Mouse (Mus musculus) myocyte (in vitro differentiated cells): ENCODE measurements around the gene Slit3. TPM values are rescaled to one million over a fixed set of nuclear protein-coding genes. Genes with fewer than 3 reads are reported as not detected.

Source experiments
- H3K27me3 ChIP-seq: one replicate; pipeline ENCODE4 v1.6.1; 2011; ENCODE audit not compliant: control insufficient read depth, insufficient read depth, insufficient read length
- H3K36me3 ChIP-seq: one replicate; pipeline ENCODE4 v1.6.1; 2011; ENCODE audit not compliant: control insufficient read depth, insufficient read depth
- H3K4me2 ChIP-seq: one replicate; pipeline ENCODE4 v1.6.1; 2011; ENCODE audit warnings: low read depth, control low read depth
- H3K4me3 ChIP-seq: one replicate; pipeline ENCODE4 v1.5.1; 2011; ENCODE audit warnings: mild to moderate bottlenecking, control low read depth, moderate library complexity
- H3K79me2 ChIP-seq: one replicate; pipeline ENCODE4 v1.6.1; 2011; ENCODE audit not compliant: control insufficient read depth, insufficient read depth
- H3ac ChIP-seq: one replicate; pipeline ENCODE4 v1.6.1; 2011; ENCODE audit not compliant: control insufficient read depth, insufficient read length
- CEBPB ChIP-seq: IDR thresholded peaks from 2 replicates; pipeline ENCODE4 v1.6.1; 2011; ENCODE audit warnings: mild to moderate bottlenecking, moderate library complexity; ENCODE audit not compliant: poor library complexity, insufficient read depth, severe bottlenecking
- E2F4 ChIP-seq: IDR thresholded peaks from one replicate; pipeline ENCODE4 v1.6.1; 2011; ENCODE audit warnings: mild to moderate bottlenecking, control low read depth, moderate library complexity; ENCODE audit not compliant: insufficient read depth
- MAX ChIP-seq: IDR thresholded peaks from one replicate; pipeline ENCODE4 v1.6.1; 2011; ENCODE audit warnings: low read depth, mild to moderate bottlenecking, control low read depth
- MYOD1 ChIP-seq, 3 experiments: IDR thresholded peaks; one replicate each; pipeline ENCODE4 v1.6.1; 2011; ENCODE audit warnings: control low read depth in 2 of 3, low read depth in 2 of 3, mild to moderate bottlenecking in 2 of 3, moderate library complexity in 1 of 3; ENCODE audit not compliant: insufficient read length in 2 of 3, control insufficient read depth in 1 of 3
- MYOG ChIP-seq, 3 experiments: IDR thresholded peaks; one replicate each; pipeline ENCODE4 v1.6.1; 2011; ENCODE audit warnings: control low read depth in 2 of 3, low read depth in 2 of 3, mild to moderate bottlenecking in 2 of 3; ENCODE audit not compliant: insufficient read length in 2 of 3, control insufficient read depth in 1 of 3, insufficient read depth in 1 of 3
- POLR2A ChIP-seq: IDR thresholded peaks from one replicate; pipeline ENCODE4 v1.6.1; 2011; ENCODE audit warnings: low read depth, mild to moderate bottlenecking, control low read depth, moderate library complexity; ENCODE audit not compliant: insufficient read length
- POLR2AphosphoS2 ChIP-seq: IDR thresholded peaks from one replicate; pipeline ENCODE4 v1.6.1; 2011; ENCODE audit warnings: low read depth, control low read depth; ENCODE audit not compliant: insufficient read length
- REST ChIP-seq: IDR thresholded peaks from one replicate; pipeline ENCODE4 v1.6.1; 2011; ENCODE audit warnings: mild to moderate bottlenecking, control low read depth, moderate library complexity; ENCODE audit not compliant: insufficient read depth, insufficient read length
- SRF ChIP-seq: IDR thresholded peaks from one replicate; pipeline ENCODE4 v1.6.1; 2011; ENCODE audit warnings: low read depth; ENCODE audit not compliant: control insufficient read depth, insufficient read length
- TCF12 ChIP-seq: IDR thresholded peaks from one replicate; pipeline ENCODE4 v1.6.1; 2011; ENCODE audit warnings: mild to moderate bottlenecking, control low read depth; ENCODE audit not compliant: poor library complexity, insufficient read depth, severe bottlenecking
- TCF3 ChIP-seq: IDR thresholded peaks from one replicate; pipeline ENCODE4 v1.6.1; 2011; ENCODE audit warnings: low read depth, control low read depth; ENCODE audit not compliant: insufficient read length
- USF1 ChIP-seq: IDR thresholded peaks from one replicate; pipeline ENCODE4 v1.6.1; 2011; ENCODE audit warnings: low read depth, mild to moderate bottlenecking, control low read depth, moderate library complexity
- polyA plus RNA-seq: library from polyadenylated mRNA; unstranded; fragments of >200 nt; fragmentation: generic; extraction: Trizol; gene quantifications from one replicate; pipeline ENCODE4 v1.2.1, GENCODE M21; 2012; ENCODE audit warnings: missing spikeins

Gene Slit3
- polyA plus RNA-seq, 1 experiment, result not detected

- Histone ChIP-seq H3K4me2 (no peak overlapping the region), H3K36me3 (no peaks in the 10 kb centered on the region), H3ac (no peak overlapping the region), H3K79me2 (no peaks in the 10 kb centered on the region), H3K27me3 (peaks cover 6% of the 10 kb centered on the region), H3K4me3 (no peak overlapping the region)
- no peak for TF ChIP-seq MAX
- no peak for TF ChIP-seq MYOD1 (IDR thresholded peaks at IDR 0.05; ENCODE audit: control insufficient read depth in 1 of 3, insufficient read length in 2 of 3, low read depth in 2 of 3)
- TF ChIP-seq TCF12, result no peak
- no peak for TF ChIP-seq SRF
- no peak for TF ChIP-seq CEBPB
- no peak for TF ChIP-seq POLR2AphosphoS2
- TF ChIP-seq USF1, result no peak
Observed at GRCm38 (mm10) chr11:35565322-35565721, 444.3 kb downstream of the Slit3 start.

- TF ChIP-seq POLR2A (no peak), USF1 (no peak), CEBPB (no peak), TCF3 (no peak), POLR2AphosphoS2 (no peak), MYOD1 (IDR thresholded peaks at IDR 0.05; ENCODE audit: control insufficient read depth in 1 of 3, insufficient read length in 2 of 3, low read depth in 2 of 3) (no peak)
- no peak overlapping the region for H3K4me3 ChIP-seq
- peaks cover 1% of the 10 kb centered on the region for H3K27me3 ChIP-seq
- no peaks in the 10 kb centered on the region for H3K79me2 ChIP-seq
- no peak overlapping the region for H3K4me2 ChIP-seq
- H3K36me3 ChIP-seq, result no peaks in the 10 kb centered on the region
- H3ac ChIP-seq, result no peak overlapping the region
Observed at GRCm38 (mm10) chr11:35566686-35567085, 445.7 kb downstream of the Slit3 start.

DNA sequence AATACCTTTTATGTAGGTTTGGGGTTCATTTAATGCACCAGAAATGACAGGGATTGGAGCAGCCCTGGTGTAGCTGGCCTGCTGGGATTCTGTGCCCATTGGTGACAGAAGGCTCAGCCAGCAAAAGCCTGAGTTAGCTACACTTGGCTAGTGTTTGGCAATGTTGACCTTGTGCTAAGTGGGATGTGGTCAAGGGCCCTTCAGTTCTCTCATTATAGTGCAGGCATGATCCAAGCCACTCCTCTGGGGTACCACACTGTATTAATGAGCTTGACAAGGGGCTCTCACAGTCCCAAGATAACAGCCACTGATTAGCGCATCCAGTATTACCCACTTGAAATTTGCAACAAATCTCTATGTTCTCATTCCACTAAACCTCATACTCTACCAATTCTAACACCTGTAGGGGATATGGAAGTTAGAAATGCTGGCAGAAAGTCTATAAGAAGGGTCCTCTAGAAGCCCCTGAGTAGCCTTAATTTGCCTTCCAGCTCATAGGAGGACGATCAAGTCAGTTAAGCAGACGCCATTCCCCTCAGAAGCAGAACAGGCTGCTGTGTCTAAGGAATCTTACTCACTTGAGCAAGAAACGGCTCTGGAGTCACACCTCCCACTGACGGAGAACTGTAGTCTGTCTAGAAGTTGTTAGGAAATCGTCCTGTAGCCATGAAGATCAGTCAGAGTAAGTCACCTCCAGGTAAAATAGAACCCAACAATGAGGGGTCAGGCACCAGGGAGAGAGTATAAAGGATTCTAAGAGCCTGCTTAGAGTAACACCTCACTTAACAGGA, 448.3 kb downstream of the Slit3 start:
- H3K27me3 ChIP-seq, result peaks cover 7% of the 10 kb centered on the region
- TF ChIP-seq TCF3, result no peak
- TF ChIP-seq POLR2AphosphoS2, result no peak
- TF ChIP-seq SRF, result no peak
- TF ChIP-seq MAX, result no peak
- TF ChIP-seq MYOG (IDR thresholded peaks at IDR 0.05; ENCODE audit: control insufficient read depth in 1 of 3, insufficient read depth in 1 of 3, insufficient read length in 2 of 3, low read depth in 2 of 3), result no peak
- no peak for TF ChIP-seq REST
- no peak for TF ChIP-seq CEBPB
- no peak for TF ChIP-seq USF1
- no peak for TF ChIP-seq TCF12
- TF ChIP-seq POLR2A, result no peak
- no peak for TF ChIP-seq E2F4
- no peak for TF ChIP-seq MYOD1 (IDR thresholded peaks at IDR 0.05; ENCODE audit: control insufficient read depth in 1 of 3, insufficient read length in 2 of 3, low read depth in 2 of 3)
- H3K79me2 ChIP-seq, result no peaks in the 10 kb centered on the region
- H3K4me2 ChIP-seq, result no peak overlapping the region
- no peak overlapping the region for H3ac ChIP-seq
- no peak overlapping the region for H3K4me3 ChIP-seq
- no peaks in the 10 kb centered on the region for H3K36me3 ChIP-seq

DNA sequence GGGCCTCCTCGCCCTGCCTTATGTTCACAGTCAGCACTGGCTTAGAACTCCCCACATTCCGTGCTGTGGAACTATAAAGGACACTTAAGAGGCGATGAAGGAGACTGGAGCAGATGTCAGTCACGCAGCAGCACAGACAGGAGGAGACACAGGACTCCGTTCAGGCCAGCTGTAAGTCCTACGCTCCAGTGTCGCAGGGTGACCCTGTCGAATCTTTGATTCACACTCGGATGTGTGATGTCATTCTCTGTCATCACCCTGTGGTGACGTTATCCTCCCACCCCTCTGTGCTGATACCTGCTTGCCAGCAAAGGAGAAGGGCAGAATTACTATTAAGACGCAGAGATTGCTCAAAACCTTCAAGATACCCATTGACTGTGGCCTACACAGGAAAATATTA, 448.9 kb downstream of the Slit3 start:
- no peaks in the 10 kb centered on the region for H3K36me3 ChIP-seq
- H3K79me2 ChIP-seq, result no peaks in the 10 kb centered on the region
- no peak overlapping the region for H3K4me3 ChIP-seq
- H3K27me3 ChIP-seq, result peaks cover 7% of the 10 kb centered on the region
- TF ChIP-seq REST (no peak), MYOD1 (IDR thresholded peaks at IDR 0.05; ENCODE audit: control insufficient read depth in 1 of 3, insufficient read length in 2 of 3, low read depth in 2 of 3) (no peak), SRF (no peak), TCF3 (no peak), E2F4 (no peak), POLR2A (no peak), TCF12 (no peak), CEBPB (no peak), MAX (no peak), MYOG (IDR thresholded peaks at IDR 0.05; ENCODE audit: control insufficient read depth in 1 of 3, insufficient read depth in 1 of 3, insufficient read length in 2 of 3, low read depth in 2 of 3) (no peak), USF1 (no peak), POLR2AphosphoS2 (no peak)
- no peak overlapping the region for H3K4me2 ChIP-seq
- no peak overlapping the region for H3ac ChIP-seq

DNA sequence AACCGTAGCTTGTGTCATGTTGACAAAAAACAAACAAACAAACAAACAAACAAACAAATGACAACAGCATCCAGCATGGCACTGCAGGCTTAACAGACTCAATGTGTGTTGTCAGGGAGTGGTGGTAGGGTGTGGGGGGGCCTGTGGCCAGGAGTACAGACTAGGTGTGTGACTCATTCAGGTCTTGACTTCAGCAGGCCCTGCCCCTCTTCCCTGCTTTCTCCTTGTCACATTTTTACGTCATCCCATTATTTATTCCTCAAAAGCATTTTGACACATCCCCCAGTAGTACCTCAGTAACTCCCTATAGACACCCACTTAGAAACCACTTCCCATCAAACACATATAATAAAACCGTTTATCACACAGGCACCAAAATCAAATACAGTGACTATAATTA, 450.9 kb downstream of the Slit3 start:
- no peak overlapping the region for H3ac ChIP-seq
- TF ChIP-seq TCF12, result no peak
- TF ChIP-seq MYOG (IDR thresholded peaks at IDR 0.05; ENCODE audit: control insufficient read depth in 1 of 3, insufficient read depth in 1 of 3, insufficient read length in 2 of 3, low read depth in 2 of 3), result no peak
- no peak for TF ChIP-seq POLR2AphosphoS2
- no peak for TF ChIP-seq MAX
- TF ChIP-seq E2F4, result no peak
- no peaks in the 10 kb centered on the region for H3K79me2 ChIP-seq
- H3K4me3 ChIP-seq, result no peak overlapping the region
- no peaks in the 10 kb centered on the region for H3K36me3 ChIP-seq
- H3K27me3 ChIP-seq, result peaks cover 7% of the 10 kb centered on the region
- no peak overlapping the region for H3K4me2 ChIP-seq
